ENCODE assay signal across 8 mouse cellular contexts in the genomic region with DNA sequence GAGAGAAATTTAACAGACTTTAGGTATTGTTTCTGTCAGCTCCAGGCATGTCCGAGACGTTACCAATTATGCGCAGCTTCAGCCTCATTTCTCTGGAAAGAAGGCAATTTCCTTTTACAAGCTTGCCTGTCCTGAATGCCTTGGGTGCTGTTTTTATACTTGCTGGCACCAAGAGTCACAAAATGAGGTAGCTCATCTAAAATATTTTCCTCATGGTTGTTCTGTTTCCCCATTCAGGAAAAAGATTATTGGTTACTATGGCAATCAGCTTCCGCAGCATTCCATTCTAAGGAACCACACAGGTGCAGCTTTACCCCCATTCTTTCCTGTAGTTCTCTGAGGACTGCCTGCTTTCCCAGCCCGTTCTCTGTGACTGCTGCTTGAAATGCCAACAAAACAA. TPM values are rescaled to one million over a fixed set of nuclear protein-coding genes. Genes with fewer than 3 reads are reported as not detected.
DNase-seq lines count a peak whose midpoint lies in the region; ATAC-seq lines count a peak whose summit lies in the region.

Gene Homer1 (plus strand): TSS at position 320 of the 400 bp plus-strand sequence.

- WGBS in limb, embryonic 11.5 days, result 79% methylated on average over 5 of the region's 5 CpGs
- WGBS in limb, embryonic 10.5 days, result 89% methylated on average over 5 of the region's 5 CpGs
- WGBS in forebrain, embryonic 16.5 days, result 59% methylated on average over 5 of the region's 5 CpGs

- H3K9ac ChIP-seq in limb, embryonic 11.5 days (ENCODE audit: low read length), result no peak within 1 kb of the TSS
- H3K9ac ChIP-seq in forebrain, embryonic 16.5 days (replicated peaks; ENCODE audit: low read depth, low read length), result no peak within 1 kb of the TSS

- no peaks in the 10 kb centered on the region for H3K36me3 ChIP-seq in limb, embryonic 11.5 days (ENCODE audit: control insufficient read depth, insufficient read depth, low read length)
- H3K36me3 ChIP-seq in limb, embryonic 10.5 days, result no peaks in the 10 kb centered on the region
- no peaks in the 10 kb centered on the region for H3K36me3 ChIP-seq in forebrain, embryonic 16.5 days (ENCODE audit: control insufficient read depth, insufficient read depth)

- H3K27me3 ChIP-seq in limb, embryonic 11.5 days (ENCODE audit: control insufficient read depth, insufficient read depth, low read length), result no peaks in the 10 kb centered on the region
- H3K27me3 ChIP-seq in limb, embryonic 10.5 days (ENCODE audit: low read depth, poor library complexity, severe bottlenecking), result no peaks in the 10 kb centered on the region
- H3K27me3 ChIP-seq in forebrain, embryonic 16.5 days (replicated peaks; ENCODE audit: control insufficient read depth, insufficient read depth, low read length), result no peaks in the 10 kb centered on the region

- ATAC-seq in limb, embryonic 11.5 days (ENCODE audit: insufficient number of reproducible peaks, low FRiP score, low TSS enrichment, low read depth), result no peak
- ATAC-seq in forebrain, embryonic 16.5 days, result no peak
- ATAC-seq in monocyte, adult 5-6 weeks (replicated peaks; ENCODE audit: insufficient number of reproducible peaks, low FRiP score, low TSS enrichment, poor library complexity, severe bottlenecking), result no peak

- no peak within 1 kb of the TSS for H3K27ac ChIP-seq in limb, embryonic 11.5 days (replicated peaks; ENCODE audit: low read depth, low read length)
- H3K27ac ChIP-seq in limb, embryonic 10.5 days, result no peak within 1 kb of the TSS
- no peak within 1 kb of the TSS for H3K27ac ChIP-seq in forebrain, embryonic 16.5 days (ENCODE audit: low read length)

- no peak for DNase-seq in limb, embryonic 11.5 days (ENCODE audit: low spot score)
- no peak for DNase-seq in limb, embryonic 10.5 days (ENCODE audit: low spot score)
- no peak for DNase-seq in heart, postnatal 4 days
- no peak for DNase-seq in B cell, adult 2 months
- no peak for DNase-seq in frontal cortex, postnatal 14 days (ENCODE audit: low spot score in 2 of 2)
- DNase-seq in right cerebral cortex, postnatal 25 days, result no peak

- no peaks in the 10 kb centered on the region for H3K9me3 ChIP-seq in limb, embryonic 11.5 days (ENCODE audit: control insufficient read depth, low read length)
- no peaks in the 10 kb centered on the region for H3K9me3 ChIP-seq in limb, embryonic 10.5 days (replicated peaks)
- no peaks in the 10 kb centered on the region for H3K9me3 ChIP-seq in forebrain, embryonic 16.5 days (ENCODE audit: control insufficient read depth, low read length)

- H3K4me3 ChIP-seq in limb, embryonic 11.5 days (ENCODE audit: low read depth, low read length), result no peak within 1 kb of the TSS
- no peak within 1 kb of the TSS for H3K4me3 ChIP-seq in limb, embryonic 10.5 days
- no peak within 1 kb of the TSS for H3K4me3 ChIP-seq in forebrain, embryonic 16.5 days (replicated peaks; ENCODE audit: low read length)

- H3K4me1 ChIP-seq in limb, embryonic 11.5 days (ENCODE audit: control insufficient read depth, insufficient read depth, low read length), result no peaks in the 10 kb centered on the region
- H3K4me1 ChIP-seq in limb, embryonic 10.5 days, result peaks cover 6% of the 10 kb centered on the region; the same call in 1 of the 2 replicates
- 0 out of 2 replicates have a peak, but pooled peaks cover 2% of the 10 kb centered on the region for H3K4me1 ChIP-seq in forebrain, embryonic 16.5 days (replicated peaks; ENCODE audit: control insufficient read depth, insufficient read depth, low read length)

- no peak within 1 kb of the TSS for H3K4me2 ChIP-seq in limb, embryonic 11.5 days (ENCODE audit: low read depth, severe bottlenecking)
- H3K4me2 ChIP-seq in forebrain, embryonic 16.5 days (ENCODE audit: low read length), result no peak within 1 kb of the TSS

RNA-seq across cellular contexts. Expression of gene Homer1, which starts in this region (rescaled TPM):
- polyA plus RNA-seq in limb, embryonic 11.5 days (2014; fragmentation: Nextera tagmentation; extraction: Ambion mirVana), result 12.4 and 13.7 TPM in 2 replicates
- 9.2 and 9.6 TPM in 2 replicates for polyA plus RNA-seq in limb, embryonic 10.5 days (2016; fragmentation: Nextera tagmentation; extraction: Ambion mirVana)
- 15.7 and 17.0 TPM in 2 replicates for polyA plus RNA-seq in forebrain, embryonic 16.5 days (2015; fragmentation: Nextera tagmentation; extraction: Ambion mirVana)
- 10 to 100 TPM; 60.5 to 63.7 TPM for total RNA-seq in heart, postnatal 4 days (2021)
- total RNA-seq in monocyte, adult 5-6 weeks (2017), result 18.7 to 30.9 TPM (median 19.0 TPM) in 3 replicates
